Mouse (Mus musculus): ENCODE results near the gene Gm45021.

Gene Gm45021

DNA sequence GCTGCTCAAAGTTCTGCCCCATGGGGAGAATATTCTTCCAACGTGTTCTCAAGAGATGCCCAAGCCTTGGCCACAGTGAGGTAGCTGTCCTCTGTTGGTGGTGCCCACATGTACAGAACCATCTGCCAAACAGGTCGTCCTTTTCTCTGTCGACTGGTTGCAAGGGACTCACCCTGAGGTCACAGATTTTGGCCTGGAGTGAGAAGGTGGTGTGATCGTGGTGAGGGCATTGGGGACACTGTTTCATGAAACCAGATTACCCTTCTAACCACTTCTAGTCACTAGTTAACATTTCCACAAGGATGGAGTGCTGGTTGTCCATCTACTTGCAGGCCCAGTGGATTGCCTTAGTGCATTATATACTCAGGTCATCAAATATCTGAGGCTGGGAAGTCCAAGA, 59.4 kb downstream of the Gm45021 start:
- no peak for DNase-seq (ENCODE audit: low spot score)

DNA sequence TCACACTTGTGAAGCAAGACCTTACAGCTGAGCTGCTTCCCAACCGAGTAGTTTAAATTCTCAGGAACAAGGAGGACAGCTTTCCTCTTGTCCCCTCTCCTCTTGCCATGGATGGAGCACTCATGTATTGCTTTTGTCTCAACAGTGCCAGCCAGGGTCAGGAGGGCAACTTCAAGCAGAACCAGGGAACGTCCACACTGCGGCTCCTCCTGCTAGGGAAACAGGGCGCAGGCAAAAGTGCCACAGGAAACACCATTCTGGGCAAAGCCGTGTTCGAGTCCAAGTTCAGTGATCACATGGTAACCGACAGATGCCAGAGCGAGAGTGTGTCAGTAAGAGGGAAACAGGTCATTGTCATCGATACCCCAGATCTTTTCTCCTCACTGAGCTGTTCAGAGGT, 60.6 kb downstream of the Gm45021 start:
- DNase-seq (ENCODE audit: low spot score): no peak

DNA sequence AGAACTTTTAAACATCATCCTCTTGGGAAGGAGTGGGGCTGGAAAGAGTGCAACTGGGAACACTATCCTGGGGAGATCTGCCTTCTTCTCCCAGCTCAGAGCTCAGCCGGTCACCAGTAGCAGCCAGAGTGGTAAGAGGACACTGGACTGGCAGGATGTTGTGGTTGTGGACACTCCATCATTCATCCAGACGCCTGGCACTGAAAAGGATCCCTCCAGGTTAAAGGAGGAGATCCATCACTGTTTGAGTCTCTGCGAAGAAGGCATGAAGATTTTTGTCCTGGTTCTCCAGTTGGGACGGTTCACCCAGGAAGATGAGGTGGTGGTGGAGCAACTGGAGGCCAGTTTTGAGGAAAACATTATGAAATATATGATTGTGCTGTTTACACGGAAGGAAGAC, 69.3 kb downstream of the Gm45021 start:
- DNase-seq (ENCODE audit: low spot score): no peak
